Mouse (Mus musculus): ENCODE measurements around the gene Bex1.

Gene Bex1

GRCm38 (mm10) chrX:136171189-136172117, 43.9 kb downstream of the Bex1 start:
- DNase-seq = peak; percentile 79

DNA sequence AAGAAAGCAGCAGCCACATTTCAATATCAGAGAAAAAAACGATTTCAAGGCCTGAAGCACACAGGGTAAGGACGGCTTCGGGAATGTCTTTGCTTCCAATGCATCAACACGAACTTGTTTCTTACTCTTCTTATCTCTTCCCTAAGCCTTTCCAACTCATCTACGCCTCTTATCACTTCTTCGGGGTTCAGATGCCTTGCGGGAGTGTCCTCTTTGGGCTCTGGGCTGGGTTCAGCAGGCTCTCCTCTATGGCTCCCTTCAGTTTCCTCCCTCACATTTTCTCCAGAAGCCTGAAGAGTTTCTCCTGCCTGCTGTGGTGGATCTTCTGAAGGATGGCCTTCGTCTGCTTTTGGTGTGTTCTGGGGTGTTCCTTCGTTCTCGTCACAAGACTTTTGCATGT, 44.7 kb downstream of the Bex1 start:
- DNase-seq = no peak

Measured in embryo, embryonic 11 days (tissue).